Mouse (Mus musculus) limb, embryonic 11.5 days (tissue): ENCODE measurements around the gene Dnajc21. TPM values are rescaled to one million over a fixed set of nuclear protein-coding genes. Genes with fewer than 3 reads are reported as not detected.
"Not testable (repeated sequence)": the region's sequence is repeated elsewhere in the genome, so short reads cannot be mapped to it uniquely, and the experiment has no call there.

Experiments used
- ATAC-seq: fragments of 200-750 bp; cut with Nextera tagmentation; 2 replicates; pipeline ENCODE4 v1.8.0; 2017; ENCODE audit warnings: low read depth; ENCODE audit not compliant: insufficient number of reproducible peaks, low FRiP score, low TSS enrichment
- DNase-seq: peaks from one replicate; pipeline ENCODE4 v3.0.0-alpha.2; 2015; ENCODE audit warnings: low spot score
- H3K27ac ChIP-seq: fragments of 300-500 bp; sonication (generic); replicated peaks from 2 replicates; pipeline ENCODE4 v1.5.1; 2014; ENCODE audit warnings: low read depth, mild to moderate bottlenecking, low read length
- H3K27me3 ChIP-seq: fragments of 300-500 bp; sonication (generic); 2 replicates; pipeline ENCODE4 v1.6.1; 2014; ENCODE audit warnings: mild to moderate bottlenecking, low read length, mixed read lengths; ENCODE audit not compliant: control insufficient read depth, insufficient read depth
- H3K36me3 ChIP-seq: fragments of 300-500 bp; sonication (generic); 2 replicates; pipeline ENCODE4 v1.6.1; 2014; ENCODE audit warnings: mild to moderate bottlenecking, low read length, moderate library complexity, mixed read lengths; ENCODE audit not compliant: control insufficient read depth, insufficient read depth
- H3K4me1 ChIP-seq: fragments of 300-500 bp; sonication (generic); 2 replicates; pipeline ENCODE4 v1.6.1; 2014; ENCODE audit warnings: low read length, mixed read lengths; ENCODE audit not compliant: control insufficient read depth, insufficient read depth
- H3K4me2 ChIP-seq: fragments of 300-500 bp; sonication (generic); 2 replicates; pipeline ENCODE4 v1.6.1; 2014; ENCODE audit warnings: low read depth, mild to moderate bottlenecking, moderate library complexity; ENCODE audit not compliant: severe bottlenecking
- H3K4me3 ChIP-seq: fragments of 300-500 bp; sonication (generic); 2 replicates; pipeline ENCODE4 v1.5.1; 2014; ENCODE audit warnings: low read depth, low read length
- H3K9ac ChIP-seq: fragments of 300-500 bp; sonication (generic); 2 replicates; pipeline ENCODE4 v1.6.1; 2014; ENCODE audit warnings: mild to moderate bottlenecking, low read length
- H3K9me3 ChIP-seq: fragments of 300-500 bp; sonication (generic); 2 replicates; pipeline ENCODE4 v1.6.1; 2016; ENCODE audit warnings: low read length; ENCODE audit not compliant: control insufficient read depth
- WGBS: fragments of 180-500 bp; shearing (Covaris S2); extraction: QIAGEN DNeasy Blood & Tissue Kit; methylation state at CpG from one replicate; pipeline ENCODE4 v1.1.7; 2014; 5-methylcytosine and 5-hydroxymethylcytosine counted together
- polyA plus RNA-seq: library from polyadenylated mRNA; unstranded; fragments of >200 nt; fragmentation: Nextera tagmentation; extraction: Ambion mirVana; gene quantifications from 2 replicates; pipeline ENCODE4 v1.2.1, GENCODE M21; 2014

The Dnajc21 gene
- polyA plus RNA-seq = 18.3 and 20.8 TPM in 2 replicates

DNA sequence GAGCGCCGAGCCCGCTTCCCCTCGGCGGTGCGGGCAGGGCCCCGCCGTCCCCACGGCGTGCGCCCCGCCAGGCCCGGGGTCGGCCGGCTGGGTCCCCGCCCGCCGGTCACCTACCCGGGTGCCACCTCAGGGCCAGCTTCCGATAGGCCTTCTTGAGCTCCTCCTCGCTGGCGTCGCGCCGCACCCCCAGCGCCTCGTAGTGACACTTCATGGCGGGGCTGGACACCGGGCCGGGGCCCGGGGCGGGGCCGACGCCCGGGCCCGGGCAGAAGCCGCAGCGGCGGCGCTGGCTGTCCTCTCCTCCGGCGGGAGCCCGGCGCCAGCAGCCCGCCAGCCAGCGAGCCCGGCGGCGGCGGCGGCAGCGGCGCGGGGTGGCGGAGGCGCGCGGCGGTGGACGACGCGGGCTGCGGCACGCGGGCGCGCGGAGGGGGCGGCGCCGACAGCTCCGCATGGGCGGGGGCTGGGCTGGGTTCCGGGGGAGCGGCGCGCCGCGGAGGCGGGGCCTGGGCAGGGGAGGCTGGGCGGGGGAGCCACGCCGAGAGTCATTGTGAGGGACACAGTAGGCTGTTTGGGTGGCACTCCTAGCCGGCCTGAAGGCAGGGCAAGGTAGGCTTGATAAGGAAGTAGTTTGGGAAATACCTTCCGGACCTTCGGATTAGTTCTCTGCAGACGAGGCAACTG lies at the start of gene Dnajc21:
Dnajc21 (minus strand) TSS at position 366 of the 681 bp plus-strand sequence.
- Histone ChIP-seq H3K27ac (0 out of 2 replicates have a peak within 1 kb of the TSS, but pooled peaks have one; percentile 42), H3K4me1 (no peaks in the 10 kb centered on the region), H3K9ac (peak within 1 kb of the TSS; percentile 78), H3K27me3 (no peaks in the 10 kb centered on the region), H3K4me2 (peak within 1 kb of the TSS; percentile 55), H3K9me3 (no peaks in the 10 kb centered on the region), H3K4me3 (peak within 1 kb of the TSS; percentile 59), H3K36me3 (no peaks in the 10 kb centered on the region; the same call in 1 of the 2 replicates)
- ATAC-seq (peak; percentile 91), DNase-seq (peak; percentile 85)
- WGBS = under 1% methylated on average over 69 of the region's 87 CpGs

DNA sequence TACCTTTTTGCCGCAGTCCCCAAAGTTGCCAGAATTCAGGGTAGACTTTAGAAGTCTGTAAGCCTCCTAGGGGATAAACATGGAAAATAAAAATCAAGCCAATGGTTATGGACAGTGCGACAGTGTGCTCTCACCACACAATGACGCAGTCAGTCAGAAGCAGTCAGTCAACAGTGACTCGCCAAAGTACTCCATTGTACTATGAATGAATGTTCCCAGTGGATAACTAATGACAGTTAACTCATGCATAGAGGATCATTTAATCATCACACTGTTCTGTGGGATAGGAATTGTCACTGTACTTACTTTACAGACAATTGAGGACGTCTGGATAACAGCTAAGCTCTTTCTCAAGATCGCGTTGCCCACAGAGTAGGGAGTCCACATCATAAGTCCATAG lies 44.9 kb upstream of the Dnajc21 start:
- no peaks in the 10 kb centered on the region for H3K27me3 ChIP-seq
- no peak overlapping the region for H3K9ac ChIP-seq
- ATAC-seq (no peak), DNase-seq (no peak)
- H3K4me1 ChIP-seq = no peaks in the 10 kb centered on the region
- H3K9me3 ChIP-seq = no peaks in the 10 kb centered on the region
- 90% methylated on average over 7 of the region's 7 CpGs for WGBS
- H3K4me3 ChIP-seq = no peak overlapping the region
- no peak overlapping the region for H3K4me2 ChIP-seq
- no peak overlapping the region for H3K27ac ChIP-seq
- no peaks in the 10 kb centered on the region for H3K36me3 ChIP-seq

DNA sequence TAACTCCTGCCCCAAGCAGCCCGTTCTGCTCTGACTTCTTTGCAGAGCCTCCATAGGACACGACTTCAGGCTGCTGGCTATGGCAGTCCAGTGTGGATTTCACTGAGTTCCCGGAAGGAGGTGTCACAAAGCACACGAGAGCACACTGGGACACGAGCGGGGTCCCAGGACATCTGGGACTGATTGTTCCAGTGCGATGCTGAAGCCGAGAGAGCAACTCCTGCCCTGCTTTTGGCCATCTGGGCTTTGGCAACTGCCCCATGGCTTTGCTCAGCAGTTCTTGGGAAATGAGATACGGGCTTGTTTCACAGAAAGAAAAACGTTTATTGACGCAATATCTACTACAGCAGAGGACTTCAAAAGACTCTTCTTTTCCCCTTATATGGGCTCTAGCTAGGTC lies 35.8 kb upstream of the Dnajc21 start:
- no peak overlapping the region for H3K4me3 ChIP-seq
- ATAC-seq (no peak), DNase-seq (peak; percentile 48)
- no peak overlapping the region for H3K4me2 ChIP-seq
- no peaks in the 10 kb centered on the region for H3K9me3 ChIP-seq
- H3K36me3 ChIP-seq = no peaks in the 10 kb centered on the region
- H3K4me1 ChIP-seq = no peaks in the 10 kb centered on the region
- no peaks in the 10 kb centered on the region for H3K27me3 ChIP-seq
- no peak overlapping the region for H3K27ac ChIP-seq
- H3K9ac ChIP-seq = no peak overlapping the region
- 28% methylated on average over 11 of the region's 11 CpGs for WGBS

DNA sequence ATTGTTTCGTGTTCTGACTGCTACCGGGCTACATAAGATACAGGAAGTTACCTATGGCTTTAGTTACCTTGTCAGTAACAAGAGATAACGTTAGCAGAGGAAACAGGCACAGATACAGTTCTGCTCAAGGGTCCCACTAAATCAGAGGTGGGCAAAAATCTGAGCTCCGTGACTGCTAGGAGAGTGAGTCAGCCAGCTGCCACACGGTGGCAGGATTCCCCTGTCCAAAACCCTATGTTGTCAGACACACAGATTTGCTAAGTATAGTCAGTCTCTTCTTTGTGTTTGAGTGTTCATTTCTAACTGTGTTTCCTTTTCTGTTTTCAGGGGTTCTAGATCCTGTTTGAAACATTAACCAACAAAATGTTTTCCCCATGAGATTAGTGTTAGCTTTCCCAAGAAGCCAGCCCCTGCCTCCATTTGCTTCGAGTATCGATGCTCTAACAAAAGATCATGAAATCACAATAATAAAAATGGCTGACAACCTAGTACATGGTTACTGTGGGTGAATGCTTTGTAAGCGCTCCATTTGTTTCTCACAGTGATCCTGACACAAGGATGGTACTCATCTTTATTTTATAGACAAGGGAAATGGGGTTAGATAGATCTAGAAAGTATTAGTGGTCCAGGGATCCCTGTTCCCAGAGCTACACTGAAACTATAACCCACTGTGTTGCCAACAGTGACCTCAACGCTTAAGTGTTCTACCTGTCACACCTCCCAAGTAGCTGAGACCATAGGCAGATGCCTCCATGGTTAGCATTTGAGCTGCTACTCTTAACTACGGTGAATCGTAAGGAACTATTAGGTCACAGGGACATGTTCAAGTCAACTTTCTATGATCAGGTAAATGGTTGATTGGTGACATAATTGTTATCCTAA lies 30.8 kb upstream of the Dnajc21 start:
- no peaks in the 10 kb centered on the region for H3K27me3 ChIP-seq
- H3K36me3 ChIP-seq = peaks cover 2% of the 10 kb centered on the region; the same call in 1 of the 2 replicates
- no peaks in the 10 kb centered on the region for H3K4me1 ChIP-seq
- H3K9me3 ChIP-seq = 0 out of 2 replicates have a peak, but pooled peaks cover under 1% of the 10 kb centered on the region
- DNase-seq (peak; percentile 82), ATAC-seq (peak; percentile 65; the same call in 1 of the 2 replicates)
- 59% methylated on average over 11 of the region's 11 CpGs for WGBS
- no peak overlapping the region for H3K4me2 ChIP-seq
- no peak overlapping the region for H3K4me3 ChIP-seq
- no peak overlapping the region for H3K9ac ChIP-seq
- no peak overlapping the region for H3K27ac ChIP-seq

DNA sequence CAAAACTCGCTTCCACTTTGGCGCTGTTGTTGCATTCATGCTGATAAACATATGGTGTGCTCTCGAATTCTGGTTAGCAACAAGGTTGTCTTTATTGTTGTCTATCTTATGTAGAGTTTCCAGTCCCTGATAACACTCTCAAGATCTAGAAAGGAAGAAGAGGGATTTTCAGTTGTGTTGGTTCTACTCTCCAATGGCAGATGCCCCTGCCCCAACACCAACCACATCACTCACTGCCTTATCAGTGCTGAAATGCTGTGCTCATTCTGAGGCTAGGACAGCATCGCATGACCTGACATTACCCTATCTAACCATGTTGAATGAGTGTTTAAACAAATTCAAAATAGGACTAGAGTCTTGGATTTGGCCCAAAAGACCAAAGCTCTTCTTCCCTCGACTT lies 29.7 kb upstream of the Dnajc21 start:
- no peak for ATAC-seq
- no peaks in the 10 kb centered on the region for H3K4me1 ChIP-seq

DNA sequence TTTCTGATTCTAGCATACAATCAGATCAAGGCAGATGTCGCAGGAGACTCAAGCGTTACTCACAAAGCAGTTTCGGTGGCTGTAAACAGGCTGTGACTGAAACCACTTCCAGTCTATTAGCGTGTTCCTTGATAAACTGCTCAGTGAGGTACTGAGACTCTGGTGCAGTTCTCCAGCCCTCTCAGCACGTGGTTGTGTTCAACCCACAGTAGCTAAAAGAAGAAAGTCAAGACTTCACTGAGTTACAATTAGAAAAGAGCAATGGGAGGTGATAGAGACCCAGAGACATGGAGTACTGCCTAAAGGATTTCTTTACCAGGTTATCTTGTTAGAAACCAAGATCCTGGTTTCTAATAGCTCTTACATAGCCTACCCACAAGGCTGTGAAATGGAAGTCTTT lies 29.3 kb upstream of the Dnajc21 start:
- no peak overlapping the region for H3K4me3 ChIP-seq
- whole genome bisulfite sequencing = 82% methylated on average over 5 of the region's 5 CpGs
- 0 out of 2 replicates have a peak, but pooled peaks cover 2% of the 10 kb centered on the region for H3K9me3 ChIP-seq
- H3K27ac ChIP-seq = no peak overlapping the region
- H3K9ac ChIP-seq = no peak overlapping the region
- no peaks in the 10 kb centered on the region for H3K27me3 ChIP-seq
- ATAC-seq (no peak), DNase-seq (no peak)
- H3K4me1 ChIP-seq = no peaks in the 10 kb centered on the region
- peaks cover 4% of the 10 kb centered on the region; the same call in 1 of the 2 replicates for H3K36me3 ChIP-seq
- no peak overlapping the region for H3K4me2 ChIP-seq

More for the DNA sequence above, 29.7 kb upstream of the Dnajc21 start:
- Histone ChIP-seq H3K36me3 (peaks cover 4% of the 10 kb centered on the region; the same call in 1 of the 2 replicates), H3K4me2 (no peak overlapping the region), H3K27ac (no peak overlapping the region), H3K27me3 (no peaks in the 10 kb centered on the region), H3K9ac (no peak overlapping the region), H3K9me3 (0 out of 2 replicates have a peak, but pooled peaks cover 2% of the 10 kb centered on the region), H3K4me3 (no peak overlapping the region)
- 84% methylated on average over 5 of the region's 5 CpGs for WGBS
- no peak for DNase-seq

DNA sequence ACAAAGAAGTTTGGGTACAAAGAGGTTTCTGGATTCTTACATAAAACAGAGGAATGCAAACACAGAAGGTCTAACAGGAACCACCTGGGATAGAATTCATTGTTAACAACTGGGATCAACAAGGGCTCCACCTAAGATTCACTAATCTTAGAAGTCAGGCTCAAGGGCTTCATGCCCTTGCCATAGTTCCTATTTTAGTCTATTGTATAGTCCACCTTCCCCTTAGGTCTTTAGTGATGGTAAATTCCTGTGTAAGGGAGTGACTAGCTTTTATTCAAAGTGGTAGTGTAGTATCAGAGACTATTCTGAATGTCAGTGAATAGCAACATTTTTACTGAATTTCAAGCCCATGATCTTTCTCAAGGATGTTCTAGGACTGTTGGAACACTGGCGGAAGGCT lies 26.4 kb upstream of the Dnajc21 start:
- not testable (repeated sequence) for DNase-seq, H3K9me3 ChIP-seq, H3K4me3 ChIP-seq, H3K27ac ChIP-seq, H3K27me3 ChIP-seq, H3K9ac ChIP-seq, ATAC-seq, H3K4me2 ChIP-seq, H3K4me1 ChIP-seq, H3K36me3 ChIP-seq
- WGBS = 95% methylated on average over 1 of the region's 1 CpGs

DNA sequence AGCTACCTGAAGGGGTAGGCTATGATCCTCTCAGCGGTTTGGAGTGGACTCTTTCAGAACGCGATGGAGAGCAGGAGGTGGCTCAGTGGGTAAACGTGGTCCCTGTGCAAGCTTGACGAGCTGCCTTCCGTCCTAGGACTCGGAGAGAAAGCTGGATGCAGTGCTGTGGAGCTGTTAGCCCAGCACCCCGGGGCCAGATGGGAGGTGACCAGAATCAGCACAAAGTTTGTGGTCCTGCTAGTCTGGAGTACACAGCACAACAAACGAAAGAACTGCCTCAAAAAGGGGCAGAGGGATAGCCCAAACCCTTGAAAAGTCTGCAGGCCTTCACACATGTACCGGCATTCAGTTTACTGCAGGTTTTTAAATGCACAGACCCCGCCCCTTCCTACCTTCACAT lies 25.6 kb upstream of the Dnajc21 start:
- no peak overlapping the region for H3K9ac ChIP-seq
- H3K27me3 ChIP-seq = no peaks in the 10 kb centered on the region
- peaks cover 8% of the 10 kb centered on the region for H3K36me3 ChIP-seq
- ATAC-seq (no peak), DNase-seq (no peak)
- H3K4me2 ChIP-seq = no peak overlapping the region
- no peak overlapping the region for H3K27ac ChIP-seq
- no peak overlapping the region for H3K4me3 ChIP-seq
- H3K4me1 ChIP-seq = no peaks in the 10 kb centered on the region
- 0 out of 2 replicates have a peak, but pooled peaks cover 2% of the 10 kb centered on the region for H3K9me3 ChIP-seq
- WGBS = 93% methylated on average over 11 of the region's 11 CpGs
